Mouse (Mus musculus): ENCODE measurements around the gene Ybx3. TPM values are rescaled to one million over a fixed set of nuclear protein-coding genes. Genes with fewer than 3 reads are reported as not detected.

Gene Ybx3
- polyA plus RNA-seq (2014; fragmentation: Illumina TruSeq; extraction: RNeasy Lipid Tissue Mini Kit (QIAGEN cat#74804); ENCODE audit: low read depth, low replicate concordance), result 34.8 TPM

DNA sequence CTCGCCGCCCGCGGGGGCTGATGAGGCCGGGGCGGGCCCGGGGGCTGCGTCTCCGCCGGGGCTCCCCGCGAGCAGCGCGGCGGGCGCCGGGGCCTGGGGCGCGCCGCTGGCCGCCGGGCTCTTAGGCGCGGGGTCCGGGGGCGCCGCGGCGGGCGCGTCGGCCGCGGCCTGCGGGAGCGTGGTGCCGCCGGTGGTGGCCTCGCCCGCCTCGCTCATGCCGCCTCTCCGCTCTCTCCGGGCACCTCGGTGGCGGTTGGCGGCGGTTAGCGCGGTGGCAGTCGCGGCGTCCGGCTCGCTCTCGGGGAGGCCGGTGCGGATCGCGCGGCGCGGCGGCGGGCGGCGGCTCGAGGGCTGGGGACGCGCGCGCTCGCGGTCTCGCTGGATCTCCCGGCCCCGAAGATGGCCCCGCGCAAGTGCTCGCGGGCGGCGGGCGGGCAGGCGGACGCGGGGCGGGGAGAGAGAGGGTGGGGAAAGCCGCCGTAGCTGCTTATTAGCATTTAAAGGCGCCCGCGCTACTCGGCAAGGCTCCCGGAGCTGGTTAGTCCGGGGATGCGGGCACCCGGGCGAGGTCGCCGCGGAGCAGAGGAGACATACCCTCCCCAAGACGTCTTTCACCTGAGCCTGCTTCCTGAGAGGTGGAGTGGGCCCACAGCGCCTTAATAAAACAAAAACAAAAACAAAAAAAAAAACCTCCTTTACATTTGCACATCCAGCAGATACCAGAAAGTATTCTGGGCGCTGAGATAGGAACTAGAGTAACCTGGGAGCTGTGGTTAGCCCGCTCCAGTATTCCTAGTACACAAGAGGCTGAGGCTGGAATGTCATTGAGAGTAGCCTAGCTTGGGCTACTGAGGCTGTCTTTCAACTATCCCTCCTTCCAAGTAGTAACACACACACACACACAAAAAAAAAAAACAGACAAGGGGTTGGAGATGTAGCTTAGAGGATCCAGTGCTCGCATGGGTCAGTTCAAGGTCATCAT, at the start of gene Ybx3:
Ybx3 (minus strand) TSS at position 437 of the 982 bp plus-strand sequence.

GRCm38 (mm10) chr6:131353352-131353919, 34.8 kb downstream of the Ybx3 start, which contains the start of gene Styk1:
Gene Styk1 (minus strand): TSS chr6:131353597.

Other genes starting within 250 kb of the Ybx3 start
- gene Klra2, start 141.1 kb downstream of the Ybx3 start, polyA plus RNA-seq (2014; fragmentation: Illumina TruSeq; extraction: RNeasy Lipid Tissue Mini Kit (QIAGEN cat#74804); ENCODE audit: low read depth, low replicate concordance), result 3.2 TPM
- gene Magohb, start 95.2 kb downstream of the Ybx3 start, polyA plus RNA-seq (2014; fragmentation: Illumina TruSeq; extraction: RNeasy Lipid Tissue Mini Kit (QIAGEN cat#74804); ENCODE audit: low read depth, low replicate concordance), result 22.0 TPM
- gene Styk1, start 34.9 kb downstream of the Ybx3 start, polyA plus RNA-seq (2014; fragmentation: Illumina TruSeq; extraction: RNeasy Lipid Tissue Mini Kit (QIAGEN cat#74804); ENCODE audit: low read depth, low replicate concordance), result 2.7 TPM
- gene 5430401F13Rik, start 97.9 kb upstream of the Ybx3 start, polyA plus RNA-seq (2014; fragmentation: Illumina TruSeq; extraction: RNeasy Lipid Tissue Mini Kit (QIAGEN cat#74804); ENCODE audit: low read depth, low replicate concordance), result not detected
- not detected for gene Gm6619, start 97.9 kb upstream of the Ybx3 start, polyA plus RNA-seq (2014; fragmentation: Illumina TruSeq; extraction: RNeasy Lipid Tissue Mini Kit (QIAGEN cat#74804); ENCODE audit: low read depth, low replicate concordance)
- gene Tas2r130, start 242.4 kb upstream of the Ybx3 start, polyA plus RNA-seq (2014; fragmentation: Illumina TruSeq; extraction: RNeasy Lipid Tissue Mini Kit (QIAGEN cat#74804); ENCODE audit: low read depth, low replicate concordance), result not detected